Mouse (Mus musculus) spleen, embryonic (tissue): Measurements from ENCODE around the gene Gtf3c5.

Experiments used
- CTCF ChIA-PET: fragments of 350-600 bp; sonication (Branson Sonifier 250); formaldehyde crosslinking; loops from one replicate; lab custom pipeline; 2022; lab: Charles Lee

The Gtf3c5 gene

GRCm38 (mm10) chr2:28536766-28537633 lies 46.6 kb downstream of the Gtf3c5 start:
- CTCF ChIA-PET = no interaction called here

- CTCF ChIA-PET = interaction anchor here (0.6 to 1.7 kb wide), 2 partner anchors 19 to 30 kb away, joined by 6 to 8 read pairs; partner anchors contain the start of gene Gm10134
These were observed 47.4 kb downstream of the Gtf3c5 start for GRCm38 (mm10) chr2:28536166-28536565.

GRCm38 (mm10) chr2:28535650-28536049 lies 47.9 kb downstream of the Gtf3c5 start:
- CTCF ChIA-PET = interaction anchor here (1.7 kb wide), 1 partner anchor 18 kb away, joined by 6 read pairs; no protein-coding TSS in a partner anchor

- CTCF ChIA-PET = interaction anchor here (1.7 kb wide), 1 partner anchor 18 kb away, joined by 6 read pairs; no protein-coding TSS in a partner anchor
These were observed 48.3 kb downstream of the Gtf3c5 start for GRCm38 (mm10) chr2:28535263-28535540.

- CTCF ChIA-PET = interaction anchor here (1.7 kb wide), 1 partner anchor 17 kb away, joined by 6 read pairs; no protein-coding TSS in a partner anchor
These were observed 48.9 kb downstream of the Gtf3c5 start for GRCm38 (mm10) chr2:28534436-28535262.

GRCm38 (mm10) chr2:28533901-28534435 lies 49.6 kb downstream of the Gtf3c5 start:
- CTCF ChIA-PET = interaction anchor here (1.5 kb wide), 1 partner anchor 14 kb away, joined by 5 read pairs; no protein-coding TSS in a partner anchor

- CTCF ChIA-PET = interaction anchor here (1.5 kb wide), 1 partner anchor 15 kb away, joined by 5 read pairs; no protein-coding TSS in a partner anchor
These were observed 50.4 kb downstream of the Gtf3c5 start for GRCm38 (mm10) chr2:28532938-28533771.

- CTCF ChIA-PET = no interaction called here
These were observed 53.2 kb downstream of the Gtf3c5 start for GRCm38 (mm10) chr2:28530311-28530710.

- CTCF ChIA-PET = no interaction called here
These were observed 53.7 kb downstream of the Gtf3c5 start for GRCm38 (mm10) chr2:28529856-28530255.

- CTCF ChIA-PET = no interaction called here
These were observed 55.2 kb downstream of the Gtf3c5 start for GRCm38 (mm10) chr2:28528354-28528730.

GRCm38 (mm10) chr2:28527436-28528353 lies 55.9 kb downstream of the Gtf3c5 start:
- CTCF ChIA-PET = no interaction called here

GRCm38 (mm10) chr2:28525943-28526876 lies 57.3 kb downstream of the Gtf3c5 start:
- CTCF ChIA-PET = interaction anchor here (1.0 to 1.7 kb wide), 3 partner anchors 12 to 22 kb away, joined by 3 to 7 read pairs (median 7); no protein-coding TSS in a partner anchor

- CTCF ChIA-PET = interaction anchor here (1.1 to 1.7 kb wide), 2 partner anchors 13 to 22 kb away, joined by 3 to 7 read pairs; no protein-coding TSS in a partner anchor
These were observed 58.2 kb downstream of the Gtf3c5 start for GRCm38 (mm10) chr2:28525219-28525942.

GRCm38 (mm10) chr2:28524406-28524805 lies 59.1 kb downstream of the Gtf3c5 start:
- CTCF ChIA-PET = interaction anchor here (1.7 kb wide), 1 partner anchor 23 kb away, joined by 7 read pairs; no protein-coding TSS in a partner anchor

GRCm38 (mm10) chr2:28523643-28524117 lies 59.9 kb downstream of the Gtf3c5 start:
- CTCF ChIA-PET = no interaction called here

- CTCF ChIA-PET = no interaction called here
These were observed 61.4 kb downstream of the Gtf3c5 start for GRCm38 (mm10) chr2:28522166-28522565.

GRCm38 (mm10) chr2:28521571-28522151 lies 61.9 kb downstream of the Gtf3c5 start:
- CTCF ChIA-PET = no interaction called here
